Mouse (Mus musculus) retina, adult 2 months (tissue): ENCODE data around the gene Lifr.

Experiments
- DNase-seq: peaks from one replicate; pipeline ENCODE4 v3.0.0-alpha.2; 2012; ENCODE audit warnings: low read depth, low spot score

The Lifr gene

GRCm38 (mm10) chr15:7090211-7090765 lies at the start of gene Lifr:
Lifr (plus strand) TSS chr15:7090614.
- no peak for DNase-seq

DNA sequence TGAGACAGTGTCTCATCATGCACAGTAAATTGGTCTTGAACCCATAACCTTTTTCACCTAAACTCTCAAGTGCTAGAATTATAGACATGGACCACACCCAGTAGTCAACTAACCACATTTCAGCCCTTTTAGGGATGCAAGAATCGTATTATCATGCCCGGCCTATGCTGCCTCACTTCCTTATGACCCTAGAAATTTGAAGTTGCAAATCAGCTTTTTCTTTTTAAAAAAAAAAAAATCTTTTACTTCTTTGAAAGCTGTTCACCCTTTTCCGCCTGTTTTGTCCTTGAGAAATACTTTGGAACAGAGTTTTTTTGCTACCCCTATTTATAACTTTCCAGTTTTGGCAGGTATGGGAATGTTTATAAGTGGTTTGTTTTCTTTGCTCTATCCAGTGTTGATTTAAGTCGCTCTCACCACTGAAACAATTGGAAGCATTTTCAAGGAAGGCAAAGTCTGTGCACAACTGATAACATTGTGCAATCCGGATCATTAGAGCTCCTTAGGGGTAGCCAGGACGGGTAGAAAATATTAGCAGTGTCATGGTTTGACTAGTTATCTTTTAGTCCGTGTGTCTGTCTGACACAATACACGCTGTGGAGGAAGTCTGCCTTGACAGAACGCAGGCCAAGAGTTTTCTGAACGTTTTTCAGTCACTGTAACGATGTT lies 46.2 kb upstream of the Lifr start:
- no peak for DNase-seq

DNA sequence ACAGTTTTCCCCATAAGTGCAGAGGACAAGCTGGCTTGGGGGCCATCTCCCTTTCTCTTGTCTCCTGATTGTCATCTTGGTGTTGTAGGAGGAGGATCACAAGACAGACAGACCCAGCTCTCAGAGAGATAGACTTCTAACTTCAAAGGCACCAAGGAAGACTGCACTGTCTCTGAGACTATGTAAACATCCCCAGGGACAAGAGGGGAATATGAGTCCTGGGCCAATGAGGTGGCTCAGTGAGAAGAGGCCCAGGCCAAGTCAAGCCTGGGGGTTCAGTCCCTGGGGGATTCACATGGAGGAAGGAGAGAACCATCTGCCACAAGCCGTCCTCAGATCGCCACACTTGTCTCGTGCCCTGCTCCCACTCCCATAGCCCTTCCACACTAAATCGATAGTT lies 45.4 kb upstream of the Lifr start:
- no peak for DNase-seq

- DNase-seq: no peak
Measured at GRCm38 (mm10) chr15:7047931-7048330, 42.5 kb upstream of the Lifr start.

DNA sequence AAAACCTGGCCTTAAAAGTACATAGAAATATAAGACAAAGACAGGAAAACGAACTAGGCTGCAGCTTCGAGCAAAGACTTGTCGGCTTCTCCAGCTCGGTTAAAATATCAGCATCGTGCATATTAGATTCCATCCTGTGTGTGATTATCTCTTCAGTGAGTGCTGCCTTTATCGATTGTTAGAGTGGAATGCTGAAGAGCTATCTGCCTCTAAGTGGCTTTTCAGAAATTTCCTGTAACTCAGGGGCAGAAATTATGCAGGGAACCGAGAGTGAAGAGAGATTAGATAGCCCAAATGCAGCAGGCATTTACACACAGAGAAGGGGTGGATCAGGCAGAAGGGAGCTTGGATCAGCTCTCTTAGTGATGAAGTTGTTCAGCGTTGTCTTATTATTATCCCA lies 41.5 kb upstream of the Lifr start:
- DNase-seq: no peak

- DNase-seq: no peak
Measured at GRCm38 (mm10) chr15:7051666-7052065, 38.7 kb upstream of the Lifr start.

GRCm38 (mm10) chr15:7052117-7052516 lies 38.3 kb upstream of the Lifr start:
- no peak for DNase-seq

GRCm38 (mm10) chr15:7056851-7057250 lies 33.6 kb upstream of the Lifr start:
- DNase-seq: no peak

- no peak for DNase-seq
Measured at GRCm38 (mm10) chr15:7060522-7060921, 29.9 kb upstream of the Lifr start.

- no peak for DNase-seq
Measured at GRCm38 (mm10) chr15:7061995-7062697, 28.3 kb upstream of the Lifr start.

DNA sequence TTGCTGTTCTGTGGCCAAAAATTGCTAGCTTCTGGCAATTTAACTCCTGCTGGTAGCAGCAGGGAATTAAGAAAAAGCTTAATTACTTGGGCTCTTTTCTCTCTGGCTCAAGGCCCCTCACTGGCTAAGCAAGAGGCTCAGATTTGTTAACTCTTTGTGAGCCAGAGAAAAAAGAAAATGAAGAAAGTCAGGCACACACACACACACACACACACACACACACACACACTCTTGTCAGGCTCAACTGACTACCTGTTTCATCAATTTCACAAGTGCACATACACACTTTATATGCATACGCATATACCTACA lies 27.8 kb upstream of the Lifr start:
- DNase-seq: no peak

GRCm38 (mm10) chr15:7063521-7064240 lies 26.7 kb upstream of the Lifr start:
- DNase-seq: no peak

GRCm38 (mm10) chr15:7064992-7065523 lies 25.4 kb upstream of the Lifr start:
- no peak for DNase-seq

GRCm38 (mm10) chr15:7065624-7066023 lies 24.8 kb upstream of the Lifr start:
- no peak for DNase-seq

- no peak for DNase-seq
Measured at GRCm38 (mm10) chr15:7066752-7067151, 23.7 kb upstream of the Lifr start.

DNA sequence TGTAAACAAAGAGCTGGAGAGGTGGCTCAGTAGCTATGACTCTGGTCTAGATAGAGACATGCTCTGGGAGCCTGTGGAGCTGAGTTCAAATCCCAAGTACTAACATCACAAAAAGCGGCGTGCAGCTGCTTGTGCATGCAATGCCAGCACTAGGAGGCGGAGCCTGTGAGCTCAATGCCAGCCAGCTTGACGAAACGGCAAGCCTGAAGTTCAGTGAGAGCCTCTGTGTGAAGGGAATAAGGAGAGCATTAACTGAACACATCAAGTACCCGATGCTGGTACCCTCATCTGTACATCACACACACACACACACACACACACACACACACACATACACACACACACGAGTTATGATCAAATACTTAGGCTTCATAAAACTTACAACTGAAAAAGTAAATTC lies 21.0 kb upstream of the Lifr start:
- no peak for DNase-seq

- DNase-seq: no peak
Measured at GRCm38 (mm10) chr15:7070199-7070794, 20.1 kb upstream of the Lifr start.

GRCm38 (mm10) chr15:7073269-7073668 lies 17.1 kb upstream of the Lifr start:
- DNase-seq: no peak

GRCm38 (mm10) chr15:7075185-7075584 lies 15.2 kb upstream of the Lifr start:
- no peak for DNase-seq

GRCm38 (mm10) chr15:7078356-7078755 lies 12.1 kb upstream of the Lifr start:
- peak; percentile 32 for DNase-seq

GRCm38 (mm10) chr15:7079631-7080337 lies 10.6 kb upstream of the Lifr start:
- no peak for DNase-seq
